Mouse (Mus musculus): ENCODE data around the gene Dnajb6.

GRCm38 (mm10) chr5:29842444-29843166 lies 107.1 kb downstream of the Dnajb6 start:
- TF ChIP-seq CTCF (IDR thresholded peaks at IDR 0.05; ENCODE audit: extremely low read depth, insufficient read length, insufficient replicate concordance, low read depth, low read length) (no peak), POLR2A (IDR thresholded peaks at IDR 0.05; ENCODE audit: low read depth, low read length) (no peak)
